Mouse (Mus musculus): ENCODE results near the gene Urm1.

DNA sequence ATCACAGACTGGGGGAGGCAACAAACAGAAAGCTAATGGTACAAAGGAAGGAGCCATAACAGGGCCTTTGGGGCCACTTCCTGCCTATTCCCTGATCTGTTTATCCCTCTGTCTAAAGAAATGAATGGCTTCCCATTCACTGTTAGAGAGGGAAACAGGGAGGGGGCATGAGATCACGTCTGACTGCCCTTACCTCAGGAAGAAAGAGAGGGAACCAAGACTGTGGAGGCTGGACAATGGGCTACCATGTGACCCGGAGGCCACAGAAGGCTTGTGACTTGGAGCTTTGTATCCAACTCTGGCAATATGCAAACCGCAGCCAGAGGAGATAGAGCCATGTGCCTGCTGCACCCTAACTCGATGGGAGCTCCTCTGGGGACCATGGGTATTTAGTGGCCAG, 35.6 kb upstream of the Urm1 start:
- TF ChIP-seq CTCF (IDR thresholded peaks at IDR 0.05; ENCODE audit: insufficient read depth, low read length) (no peak), POLR2A (IDR thresholded peaks at IDR 0.05; ENCODE audit: borderline replicate concordance, extremely low read depth, low read depth, low read length) (no peak)

All from lung, adult 2 months (tissue).